ENCODE assay signal across 12 mouse cellular contexts in the genomic region with DNA sequence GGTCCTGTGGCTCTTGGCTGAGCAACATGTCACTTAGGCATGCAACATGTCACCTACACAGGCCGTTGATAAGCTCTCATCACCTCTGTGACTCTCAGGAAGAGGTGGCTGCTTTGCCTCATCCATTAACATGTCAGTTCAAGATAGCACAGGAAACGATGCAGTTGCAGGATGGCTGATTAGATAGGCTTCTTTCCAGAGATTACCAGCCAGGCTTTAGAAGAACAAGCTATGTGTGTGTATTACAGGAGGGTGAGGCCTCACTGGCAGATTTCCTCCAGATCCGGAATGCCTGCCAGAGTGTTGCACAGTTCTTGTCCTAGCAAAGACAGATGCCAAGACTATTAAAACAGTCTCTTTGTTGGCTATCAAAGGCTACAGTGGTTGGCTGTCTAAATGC.
DNase-seq lines count a peak whose midpoint lies in the region; ATAC-seq lines count a peak whose summit lies in the region.
"Had no signal": no experiment of that assay in that cellular context is flagged by ENCODE, and none has a peak within 500 bp of the region (broad histone marks: within the 10 kb centered on the region; RNA-seq: fewer than 3 reads in every experiment).

No protein-coding gene starts in this region.

- no peak overlapping the region for H3K4me2 ChIP-seq in lung, embryonic 15.5 days

- H3K9ac ChIP-seq in lung, embryonic 15.5 days = no peak overlapping the region

- H3K4me3 ChIP-seq in lung, embryonic 15.5 days = no peak overlapping the region
- H3K4me3 ChIP-seq: erythroblast, embryonic 14.5 days; megakaryocyte, embryonic 14.5 days had no signal

- H3K27ac ChIP-seq in lung, embryonic 15.5 days = no peak overlapping the region

- no peaks in the 10 kb centered on the region for H3K27me3 ChIP-seq in lung, embryonic 15.5 days
- H3K27me3 ChIP-seq: megakaryocyte, embryonic 14.5 days had no signal

- peak; percentile 41 for DNase-seq in embryo, embryonic 10 days (ENCODE audit: low spot score)
- no peak for DNase-seq in embryo, embryonic 10.5 days (ENCODE audit: low spot score)
- DNase-seq in adrenal gland, postnatal 25 days = peak; percentile 13
- peak; percentile 27 to 30 for DNase-seq in heart, postnatal 10 days
- no peak for DNase-seq in spleen, postnatal 10 days (ENCODE audit: low spot score in 2 of 2)
- DNase-seq: cerebellum, postnatal 36 days; thymus, postnatal 36 days had no signal

- 0 out of 2 replicates have a peak, but pooled peaks cover 4% of the 10 kb centered on the region for H3K4me1 ChIP-seq in lung, embryonic 15.5 days
- H3K4me1 ChIP-seq: megakaryocyte, embryonic 14.5 days had no signal

- no peaks in the 10 kb centered on the region for H3K36me3 ChIP-seq in lung, embryonic 15.5 days

- intact Hi-C loops in heart, postnatal 10 days (cut with DNase I) = no loop called here

- H3K9me3 ChIP-seq in lung, embryonic 15.5 days = no peaks in the 10 kb centered on the region
- H3K9me3 ChIP-seq: megakaryocyte, embryonic 14.5 days had no signal

- WGBS in lung, embryonic 15.5 days = 5% methylated on average over 3 of the region's 3 CpGs

- ATAC-seq in lung, embryonic 15.5 days (ENCODE audit: borderline replicate concordance, extremely low read depth, low FRiP score, low TSS enrichment) = peak; percentile 49; the same call in 1 of the 2 replicates
- ATAC-seq in cerebellum, adult (ENCODE audit: insufficient number of reproducible peaks, low FRiP score, low TSS enrichment) = no peak
- no peak for ATAC-seq in megakaryocyte-erythroid progenitor cell, adult 5-6 weeks (replicated peaks; ENCODE audit: low FRiP score, low TSS enrichment, poor library complexity, severe bottlenecking)

Comparison
In these comparisons a context has a peak if more than half of its experiments do, and no peak if none do; other contexts are left out.
1. DNase-seq: peak in embryo, embryonic 10 days (single experiment), adrenal gland, postnatal 25 days (single experiment) and heart, postnatal 10 days (2 of 2); none in embryo, embryonic 10.5 days (single experiment) and spleen, postnatal 10 days (0 of 2).